Mouse (Mus musculus): Measurements from ENCODE around the gene Rabgef1.

The Rabgef1 gene

DNA sequence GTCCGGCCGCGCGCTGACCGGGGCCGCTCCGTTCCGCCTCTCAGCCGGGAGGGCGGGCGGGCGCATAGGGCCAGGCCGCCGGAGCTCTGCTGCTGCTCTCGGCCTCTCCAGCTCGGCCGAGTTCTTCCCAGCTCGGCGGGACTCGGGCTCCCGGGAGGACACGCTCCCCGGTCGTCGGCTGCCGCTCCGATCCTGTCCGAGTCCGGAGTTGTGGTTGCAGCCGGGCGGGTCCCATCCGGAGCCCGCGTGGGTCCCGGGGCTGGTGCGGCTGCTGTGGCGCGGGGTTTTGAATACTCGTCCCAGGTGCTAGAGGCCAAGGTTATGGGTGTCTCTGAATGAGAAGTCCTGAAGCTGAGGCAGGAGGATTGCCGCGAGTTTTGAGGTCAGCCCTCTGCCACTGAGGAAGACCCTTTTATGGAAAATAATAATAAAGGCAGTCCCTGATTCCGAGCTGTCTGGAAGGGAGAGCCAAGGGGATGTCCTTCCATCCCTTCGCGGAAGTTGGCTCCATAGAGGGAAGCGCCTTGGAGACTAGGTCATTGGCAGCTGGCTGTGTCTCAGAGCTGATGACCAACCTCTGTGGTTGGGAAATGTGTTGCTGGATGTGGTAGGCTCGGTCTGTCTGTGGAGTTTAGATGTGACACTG lies 481 bp downstream of the Rabgef1 start:
- DNase-seq (ENCODE audit: low spot score): peak; percentile 34

GRCm38 (mm10) chr5:130173012-130173411 lies 1.4 kb downstream of the Rabgef1 start:
- DNase-seq (ENCODE audit: low spot score): no peak

DNA sequence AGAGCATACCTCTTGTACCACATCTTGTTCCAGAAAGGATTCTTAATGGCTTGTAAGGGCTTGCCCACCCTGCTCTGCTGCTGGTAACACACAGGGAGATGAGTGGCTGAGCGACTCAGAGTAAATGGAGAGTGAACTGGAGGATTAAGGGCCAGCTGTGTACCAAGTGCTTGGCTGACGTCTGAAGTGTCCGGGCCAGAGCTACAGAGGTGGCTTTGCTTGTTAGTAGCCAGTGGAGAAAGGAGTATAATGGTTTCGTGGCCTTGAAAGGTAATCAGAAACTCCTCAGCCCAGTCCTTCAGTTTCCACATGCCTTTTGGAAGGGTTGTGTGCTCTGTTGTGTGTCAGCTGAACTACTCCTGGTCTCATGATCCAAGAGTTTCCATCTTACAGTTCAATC lies 6.3 kb downstream of the Rabgef1 start:
- no peak for DNase-seq (ENCODE audit: low spot score)

DNA sequence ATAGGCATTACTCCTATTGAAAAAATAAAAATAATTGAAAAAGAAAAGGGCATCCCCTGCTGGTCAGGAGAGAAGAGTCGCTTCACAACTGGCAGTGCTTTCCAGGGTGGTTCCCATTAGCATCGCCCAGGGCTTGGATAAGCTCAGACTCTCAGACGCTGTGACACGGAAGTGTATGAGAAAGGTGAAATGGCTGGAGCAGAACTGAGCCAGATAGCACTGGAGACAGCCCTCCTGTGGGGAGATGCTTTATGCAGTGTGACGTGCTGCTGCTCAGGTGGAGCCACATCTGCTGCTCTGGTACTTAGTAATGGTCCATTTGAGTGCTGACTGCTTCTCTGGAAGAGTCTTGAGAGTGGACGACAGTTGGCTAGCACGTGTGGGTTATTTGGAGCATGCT lies 8.8 kb downstream of the Rabgef1 start:
- DNase-seq (ENCODE audit: low spot score): no peak

GRCm38 (mm10) chr5:130181740-130182540 lies 10.3 kb downstream of the Rabgef1 start:
- no peak for DNase-seq (ENCODE audit: low spot score)

GRCm38 (mm10) chr5:130182541-130182821 lies 10.9 kb downstream of the Rabgef1 start:
- DNase-seq (ENCODE audit: low spot score): no peak

DNA sequence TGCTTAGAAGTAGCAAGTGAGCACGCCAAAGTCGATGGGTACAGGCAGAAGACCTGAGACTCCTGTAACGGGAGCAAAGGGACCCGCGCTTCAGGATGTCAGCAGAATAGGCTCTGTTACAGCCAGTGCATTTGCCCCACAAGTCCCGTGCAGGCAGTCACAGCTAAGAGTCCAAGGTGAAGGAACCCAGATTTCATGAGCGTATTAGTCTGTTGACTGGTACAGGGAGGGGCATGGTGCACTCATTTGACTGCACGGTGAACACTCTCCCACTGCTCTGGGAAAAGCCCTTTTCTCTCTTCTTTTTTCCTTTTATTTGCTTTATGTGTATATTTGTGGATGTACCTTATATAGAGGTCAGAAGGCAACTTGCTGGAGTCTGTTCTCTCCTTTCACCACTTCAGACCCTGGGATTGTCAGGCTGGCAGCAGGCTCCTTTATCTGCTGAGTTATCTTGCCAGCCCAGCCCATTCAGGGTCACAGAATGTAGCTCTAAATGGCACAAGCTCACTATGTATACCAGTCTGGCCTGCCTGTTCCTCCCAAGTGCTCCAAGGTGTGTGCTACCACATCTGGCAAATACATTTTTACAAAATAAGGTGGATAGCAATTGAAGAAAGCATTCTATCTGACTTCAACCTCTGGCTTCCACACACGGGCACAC lies 12.7 kb downstream of the Rabgef1 start:
- DNase-seq (ENCODE audit: low spot score): no peak

DNA sequence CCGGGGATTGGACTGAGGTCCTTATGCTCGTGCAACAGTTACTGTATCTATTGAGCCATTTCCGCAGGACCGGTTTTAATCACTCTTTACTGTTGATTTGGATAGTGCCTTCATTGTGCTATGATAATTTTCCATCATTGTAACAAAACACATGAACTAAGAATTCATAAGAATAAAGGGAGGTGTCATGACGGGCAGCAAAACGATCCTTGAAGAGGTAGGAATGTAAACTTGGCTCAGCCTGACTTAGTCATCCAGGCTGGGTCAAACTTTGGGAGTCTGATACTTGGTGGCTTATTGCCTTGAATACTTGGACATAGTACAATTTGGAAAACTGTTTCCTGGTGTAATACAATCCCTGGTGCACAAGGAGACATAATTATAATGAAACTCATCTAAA lies 13.7 kb downstream of the Rabgef1 start:
- DNase-seq (ENCODE audit: low spot score): no peak

- no peak for DNase-seq (ENCODE audit: low spot score)
These were observed 15.8 kb downstream of the Rabgef1 start for GRCm38 (mm10) chr5:130187383-130187782.

- DNase-seq (ENCODE audit: low spot score): no peak
These were observed 19.3 kb downstream of the Rabgef1 start for GRCm38 (mm10) chr5:130190909-130191308.

- no peak for DNase-seq (ENCODE audit: low spot score)
These were observed 20.3 kb downstream of the Rabgef1 start for GRCm38 (mm10) chr5:130191865-130192264.

- no peak for DNase-seq (ENCODE audit: low spot score)
These were observed 20.9 kb downstream of the Rabgef1 start for GRCm38 (mm10) chr5:130192356-130192944.

GRCm38 (mm10) chr5:130193760-130194159 lies 22.2 kb downstream of the Rabgef1 start:
- no peak for DNase-seq (ENCODE audit: low spot score)

- DNase-seq (ENCODE audit: low spot score): no peak
These were observed 24.7 kb downstream of the Rabgef1 start for GRCm38 (mm10) chr5:130196307-130196706.

DNA sequence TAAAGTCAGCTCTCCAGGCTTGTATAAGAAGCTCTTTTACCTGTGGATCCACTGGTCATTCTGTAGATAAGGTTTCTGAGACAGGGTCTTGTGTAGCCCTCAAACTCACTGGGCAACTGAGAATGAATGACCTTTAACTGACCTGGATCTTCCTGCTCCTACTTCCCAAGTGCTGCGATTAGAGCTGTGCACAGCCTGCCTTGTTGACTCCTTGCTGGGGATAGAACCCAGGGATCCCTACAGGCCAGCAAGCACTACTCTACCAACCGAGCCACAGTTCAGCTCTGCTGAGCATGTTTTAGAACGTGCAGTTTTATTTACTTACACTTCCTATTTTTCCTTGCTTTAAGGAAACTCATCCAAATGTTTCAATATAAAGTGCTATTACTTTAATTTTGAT lies 25.9 kb downstream of the Rabgef1 start:
- no peak for DNase-seq (ENCODE audit: low spot score)

DNA sequence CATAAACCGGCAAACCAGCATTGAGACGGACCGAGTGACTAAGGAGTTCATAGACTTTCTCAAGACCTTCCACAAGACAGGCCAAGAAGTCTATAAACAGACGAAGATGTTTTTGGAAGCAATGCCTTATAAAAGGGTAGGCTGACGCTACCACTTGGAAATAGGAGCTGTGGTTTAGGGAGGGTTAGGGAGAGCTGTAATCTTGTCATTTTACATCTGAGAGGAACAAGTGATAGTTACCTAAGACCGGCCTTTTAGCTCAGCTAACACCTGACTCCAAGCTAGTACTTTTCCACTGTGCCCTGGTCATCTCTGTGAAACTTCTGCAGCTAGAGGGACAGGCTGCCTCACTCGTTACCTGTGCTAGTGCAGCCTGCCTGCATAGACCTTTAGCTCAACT lies 26.4 kb downstream of the Rabgef1 start:
- no peak for DNase-seq (ENCODE audit: low spot score)

- DNase-seq (ENCODE audit: low spot score): no peak
These were observed 28.8 kb downstream of the Rabgef1 start for GRCm38 (mm10) chr5:130200233-130201029.

DNA sequence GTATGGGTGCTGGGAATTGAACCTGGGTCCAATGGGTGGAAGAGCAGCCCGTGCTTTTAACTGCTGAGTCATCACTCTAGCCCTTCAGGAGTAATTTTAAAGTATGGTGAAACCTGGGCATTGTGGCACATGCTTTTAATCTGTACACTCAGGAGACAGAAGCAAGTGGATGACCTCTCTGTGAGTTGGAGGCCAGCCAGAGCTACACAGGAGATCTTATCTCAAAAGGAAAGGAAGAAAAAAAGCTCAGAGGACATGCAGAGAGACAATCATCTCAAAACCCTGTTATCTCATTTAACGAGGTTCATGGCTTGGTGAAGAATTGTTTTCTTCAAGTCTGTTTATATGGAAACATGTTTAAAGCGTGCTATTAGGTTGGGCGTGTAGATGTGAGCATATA lies 32.4 kb downstream of the Rabgef1 start:
- no peak for DNase-seq (ENCODE audit: low spot score)

- no peak for DNase-seq (ENCODE audit: low spot score)
These were observed 33.0 kb downstream of the Rabgef1 start for GRCm38 (mm10) chr5:130204560-130204959.

DNA sequence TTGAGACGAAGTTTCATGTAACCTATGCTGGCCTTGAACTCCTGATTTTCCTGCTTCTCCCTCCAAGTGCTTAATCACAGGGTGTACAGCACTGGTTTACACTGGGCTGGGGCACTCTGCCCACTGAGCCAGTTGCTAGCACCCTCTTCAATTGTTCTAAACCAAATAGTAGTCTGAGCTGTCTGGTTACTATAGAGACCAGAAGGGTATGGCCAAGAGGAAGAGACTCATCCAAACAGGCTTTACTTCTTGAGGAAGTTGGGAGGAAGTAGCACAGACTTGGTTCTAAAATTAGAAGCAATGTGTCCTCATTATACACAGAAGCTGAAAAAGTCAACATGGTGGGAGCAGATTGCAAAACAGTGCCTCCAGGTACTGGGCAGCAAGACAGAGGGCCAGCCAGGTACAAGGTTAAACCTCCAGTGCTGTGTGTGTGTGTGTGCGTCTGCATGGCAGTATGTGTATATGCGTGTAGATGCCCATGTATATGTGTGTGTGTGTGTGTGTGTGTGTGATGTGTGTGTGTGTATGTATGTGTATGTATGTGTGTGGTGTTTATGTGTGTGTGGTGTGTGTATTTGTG lies 33.9 kb downstream of the Rabgef1 start:
- DNase-seq (ENCODE audit: low spot score): no peak

DNA sequence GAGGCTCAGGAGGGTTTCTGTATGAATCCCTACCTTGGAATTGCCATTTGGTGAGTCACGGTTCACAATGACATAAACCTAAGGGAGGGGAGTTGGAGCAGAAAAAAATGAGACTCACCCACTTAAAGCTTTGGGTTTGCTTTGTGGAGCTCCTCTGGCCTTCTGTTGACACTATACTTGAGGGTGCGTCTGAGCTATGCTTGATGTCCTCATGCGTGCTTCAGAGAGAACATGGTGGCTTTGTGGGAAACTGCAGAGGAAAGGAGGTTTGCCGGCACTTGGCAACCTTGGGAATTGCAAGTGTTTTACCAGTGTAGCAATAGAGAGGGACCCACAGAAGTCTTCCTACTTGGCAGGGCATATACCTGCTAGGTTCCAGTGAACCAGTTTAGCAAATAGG lies 35.7 kb downstream of the Rabgef1 start:
- no peak for DNase-seq (ENCODE audit: low spot score)

- no peak for DNase-seq (ENCODE audit: low spot score)
These were observed 41.4 kb downstream of the Rabgef1 start for GRCm38 (mm10) chr5:130212956-130213355.
